Mouse (Mus musculus): ENCODE results near the gene Agpat1. TPM values are rescaled to one million over a fixed set of nuclear protein-coding genes. Genes with fewer than 3 reads are reported as not detected.

The Agpat1 gene
- polyA plus RNA-seq, 1 experiment from 2014 or later = 74.8 TPM

GRCm38 (mm10) chr17:34652985-34653384, 48.9 kb downstream of the Agpat1 start:
- 92% methylated on average over 8 of the region's 8 CpGs for WGBS
- Histone ChIP-seq H3K4me2 (ENCODE audit: low read depth, severe bottlenecking) (no peak overlapping the region), H3K36me3 (ENCODE audit: control insufficient read depth, insufficient read depth, low read length) (peaks cover 19% of the 10 kb centered on the region), H3K4me1 (ENCODE audit: control insufficient read depth, insufficient read depth, low read length) (peaks cover 6% of the 10 kb centered on the region; the same call in 1 of the 2 replicates), H3K27me3 (ENCODE audit: control insufficient read depth, insufficient read depth, low read length) (no peaks in the 10 kb centered on the region), H3K9ac (ENCODE audit: low read length) (no peak overlapping the region), H3K4me3 (ENCODE audit: low read depth, low read length) (no peak overlapping the region), H3K27ac (replicated peaks; ENCODE audit: low read depth, low read length) (no peak overlapping the region), H3K9me3 (ENCODE audit: control insufficient read depth, low read length) (no peaks in the 10 kb centered on the region)
- ATAC-seq (ENCODE audit: insufficient number of reproducible peaks, low FRiP score, low TSS enrichment, low read depth) = no peak
- no peak for DNase-seq (ENCODE audit: low spot score)

- no peaks in the 10 kb centered on the region for H3K9me3 ChIP-seq (ENCODE audit: control insufficient read depth, low read length)
- H3K36me3 ChIP-seq (ENCODE audit: control insufficient read depth, insufficient read depth, low read length) = peaks cover 19% of the 10 kb centered on the region
- ATAC-seq (ENCODE audit: insufficient number of reproducible peaks, low FRiP score, low TSS enrichment, low read depth) (no peak), DNase-seq (ENCODE audit: low spot score) (peak; percentile 70)
- H3K4me3 ChIP-seq (ENCODE audit: low read depth, low read length) = no peak overlapping the region
- no peak overlapping the region for H3K9ac ChIP-seq (ENCODE audit: low read length)
- no peak overlapping the region for H3K27ac ChIP-seq (replicated peaks; ENCODE audit: low read depth, low read length)
- 64% methylated on average over 9 of the region's 9 CpGs for WGBS
- no peaks in the 10 kb centered on the region for H3K27me3 ChIP-seq (ENCODE audit: control insufficient read depth, insufficient read depth, low read length)
- no peak overlapping the region for H3K4me2 ChIP-seq (ENCODE audit: low read depth, severe bottlenecking)
- 0 out of 2 replicates have a peak, but pooled peaks cover 2% of the 10 kb centered on the region for H3K4me1 ChIP-seq (ENCODE audit: control insufficient read depth, insufficient read depth, low read length)
Observed at GRCm38 (mm10) chr17:34653746-34654285, 49.8 kb downstream of the Agpat1 start.

DNA sequence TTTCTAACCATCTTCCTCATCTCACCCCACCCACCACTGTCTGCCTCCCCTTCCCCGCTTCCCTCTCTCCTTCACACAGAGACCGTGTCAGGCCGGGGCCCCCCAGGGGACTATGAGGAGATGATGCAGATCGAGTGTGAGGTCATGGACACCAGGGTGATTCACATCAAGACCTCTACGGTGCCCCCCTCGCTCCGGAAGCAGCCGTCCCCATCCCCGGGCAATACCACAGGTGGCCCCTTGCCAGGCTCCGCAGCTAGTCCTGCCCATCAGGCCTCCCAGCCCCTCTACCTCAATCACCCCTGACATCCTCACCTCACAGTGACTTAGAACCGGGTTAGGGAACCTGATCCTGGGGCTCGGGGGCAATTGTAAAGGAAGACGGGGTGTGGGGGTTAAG, 50.3 kb downstream of the Agpat1 start:
- DNase-seq (ENCODE audit: low spot score) (no peak), ATAC-seq (ENCODE audit: insufficient number of reproducible peaks, low FRiP score, low TSS enrichment, low read depth) (no peak)
- WGBS = 93% methylated on average over 13 of the region's 13 CpGs
- peaks cover 3% of the 10 kb centered on the region; the same call in 1 of the 2 replicates for H3K27me3 ChIP-seq (ENCODE audit: control insufficient read depth, insufficient read depth, low read length)
- H3K9me3 ChIP-seq (ENCODE audit: control insufficient read depth, low read length) = no peaks in the 10 kb centered on the region
- H3K4me1 ChIP-seq (ENCODE audit: control insufficient read depth, insufficient read depth, low read length) = 0 out of 2 replicates have a peak, but pooled peaks cover 2% of the 10 kb centered on the region
- H3K27ac ChIP-seq (replicated peaks; ENCODE audit: low read depth, low read length) = no peak overlapping the region
- H3K9ac ChIP-seq (ENCODE audit: low read length) = no peak overlapping the region
- peaks cover 17% of the 10 kb centered on the region for H3K36me3 ChIP-seq (ENCODE audit: control insufficient read depth, insufficient read depth, low read length)
- H3K4me2 ChIP-seq (ENCODE audit: low read depth, severe bottlenecking) = no peak overlapping the region
- H3K4me3 ChIP-seq (ENCODE audit: low read depth, low read length) = no peak overlapping the region

DNA sequence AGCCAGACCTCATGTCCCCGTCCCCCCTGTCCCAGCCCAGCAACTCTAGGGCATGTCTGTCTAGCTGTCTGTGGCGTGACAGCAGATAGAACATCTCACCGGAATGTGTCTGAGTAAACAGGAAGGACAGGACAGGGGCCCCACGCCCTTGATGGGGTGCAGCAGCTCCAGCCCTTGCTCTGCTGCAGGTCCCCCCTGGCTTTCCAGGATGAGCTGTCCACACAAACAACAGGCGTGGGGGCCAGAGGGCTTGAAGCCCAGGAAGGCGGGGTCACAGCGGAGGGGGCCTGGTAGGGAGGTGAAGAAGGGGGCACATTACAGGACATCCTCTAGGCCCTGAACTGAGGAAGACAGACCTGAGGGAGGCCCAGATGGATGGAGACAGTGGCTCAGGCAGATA, 51.1 kb downstream of the Agpat1 start:
- Histone ChIP-seq H3K9ac (ENCODE audit: low read length) (0 out of 2 replicates have a peak overlapping the region, but pooled peaks have one; percentile 12), H3K36me3 (ENCODE audit: control insufficient read depth, insufficient read depth, low read length) (peaks cover 15% of the 10 kb centered on the region), H3K27ac (replicated peaks; ENCODE audit: low read depth, low read length) (no peak overlapping the region)

DNA sequence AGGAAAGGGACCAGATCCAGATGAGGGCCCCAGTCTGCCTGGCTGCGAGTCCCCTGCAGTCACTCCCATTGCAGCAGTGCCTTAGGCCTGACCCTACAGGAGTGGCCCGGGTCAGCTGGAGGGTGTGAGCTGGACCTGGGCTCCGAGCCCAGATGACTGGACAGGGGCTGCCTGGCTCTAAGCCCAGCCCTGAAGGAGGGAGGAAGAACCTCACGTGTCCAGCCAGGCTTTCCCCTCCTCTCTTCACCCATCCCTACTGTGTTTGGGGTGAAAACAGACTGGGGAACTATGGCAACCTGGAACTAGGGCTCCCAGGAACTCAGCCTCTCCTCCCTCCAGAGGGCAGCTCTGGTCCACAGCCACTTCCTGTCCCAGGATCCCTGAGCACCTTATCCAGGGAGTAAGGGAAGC, 51.5 kb downstream of the Agpat1 start:
- 89% methylated on average over 4 of the region's 4 CpGs for WGBS
- DNase-seq (ENCODE audit: low spot score) (no peak), ATAC-seq (ENCODE audit: insufficient number of reproducible peaks, low FRiP score, low TSS enrichment, low read depth) (no peak)
- Histone ChIP-seq H3K27me3 (ENCODE audit: control insufficient read depth, insufficient read depth, low read length) (peaks cover 12% of the 10 kb centered on the region), H3K27ac (replicated peaks; ENCODE audit: low read depth, low read length) (no peak overlapping the region), H3K9me3 (ENCODE audit: control insufficient read depth, low read length) (no peaks in the 10 kb centered on the region), H3K4me3 (ENCODE audit: low read depth, low read length) (no peak overlapping the region), H3K4me1 (ENCODE audit: control insufficient read depth, insufficient read depth, low read length) (0 out of 2 replicates have a peak, but pooled peaks cover 2% of the 10 kb centered on the region), H3K9ac (ENCODE audit: low read length) (0 out of 2 replicates have a peak overlapping the region, but pooled peaks have one; percentile 12), H3K36me3 (ENCODE audit: control insufficient read depth, insufficient read depth, low read length) (peaks cover 11% of the 10 kb centered on the region), H3K4me2 (ENCODE audit: low read depth, severe bottlenecking) (no peak overlapping the region)

More for the DNA sequence above, 51.1 kb downstream of the Agpat1 start:
- Histone ChIP-seq H3K4me2 (ENCODE audit: low read depth, severe bottlenecking) (no peak overlapping the region), H3K27me3 (ENCODE audit: control insufficient read depth, insufficient read depth, low read length) (peaks cover 8% of the 10 kb centered on the region), H3K4me1 (ENCODE audit: control insufficient read depth, insufficient read depth, low read length) (0 out of 2 replicates have a peak, but pooled peaks cover 2% of the 10 kb centered on the region), H3K9me3 (ENCODE audit: control insufficient read depth, low read length) (no peaks in the 10 kb centered on the region), H3K4me3 (ENCODE audit: low read depth, low read length) (no peak overlapping the region)
- 90% methylated on average over 7 of the region's 7 CpGs for WGBS
- no peak for ATAC-seq (ENCODE audit: insufficient number of reproducible peaks, low FRiP score, low TSS enrichment, low read depth)
- no peak for DNase-seq (ENCODE audit: low spot score)

- Histone ChIP-seq H3K4me3 (ENCODE audit: low read depth, low read length) (no peak overlapping the region), H3K36me3 (ENCODE audit: control insufficient read depth, insufficient read depth, low read length) (peaks cover 10% of the 10 kb centered on the region; the same call in 1 of the 2 replicates), H3K4me2 (ENCODE audit: low read depth, severe bottlenecking) (peak overlapping the region; percentile 10; the same call in 1 of the 2 replicates), H3K9ac (ENCODE audit: low read length) (no peak overlapping the region), H3K4me1 (ENCODE audit: control insufficient read depth, insufficient read depth, low read length) (peaks cover 2% of the 10 kb centered on the region; the same call in 1 of the 2 replicates), H3K27me3 (ENCODE audit: control insufficient read depth, insufficient read depth, low read length) (peaks cover 16% of the 10 kb centered on the region), H3K27ac (replicated peaks; ENCODE audit: low read depth, low read length) (no peak overlapping the region), H3K9me3 (ENCODE audit: control insufficient read depth, low read length) (no peaks in the 10 kb centered on the region)
- WGBS = 71% methylated on average over 8 of the region's 8 CpGs
- no peak for DNase-seq (ENCODE audit: low spot score)
- ATAC-seq (ENCODE audit: insufficient number of reproducible peaks, low FRiP score, low TSS enrichment, low read depth) = no peak
Observed at GRCm38 (mm10) chr17:34656666-34657065, 52.6 kb downstream of the Agpat1 start.

- Histone ChIP-seq H3K4me1 (ENCODE audit: control insufficient read depth, insufficient read depth, low read length) (peaks cover 2% of the 10 kb centered on the region; the same call in 1 of the 2 replicates), H3K9me3 (ENCODE audit: control insufficient read depth, low read length) (no peaks in the 10 kb centered on the region)
- WGBS = 26% methylated on average over 2 of the region's 2 CpGs
Observed at GRCm38 (mm10) chr17:34657271-34657670, 53.2 kb downstream of the Agpat1 start.

GRCm38 (mm10) chr17:34658145-34658544, 54.1 kb downstream of the Agpat1 start:
- no peak overlapping the region for H3K4me2 ChIP-seq (ENCODE audit: low read depth, severe bottlenecking)
- H3K27me3 ChIP-seq (ENCODE audit: control insufficient read depth, insufficient read depth, low read length) = peaks cover 16% of the 10 kb centered on the region
- H3K9ac ChIP-seq (ENCODE audit: low read length) = no peak overlapping the region
- H3K36me3 ChIP-seq (ENCODE audit: control insufficient read depth, insufficient read depth, low read length) = peaks cover 8% of the 10 kb centered on the region; the same call in 1 of the 2 replicates
- DNase-seq (ENCODE audit: low spot score) = no peak
- no peak overlapping the region for H3K27ac ChIP-seq (replicated peaks; ENCODE audit: low read depth, low read length)
- H3K4me1 ChIP-seq (ENCODE audit: control insufficient read depth, insufficient read depth, low read length) = peaks cover 2% of the 10 kb centered on the region; the same call in 1 of the 2 replicates
- no peak for ATAC-seq (ENCODE audit: insufficient number of reproducible peaks, low FRiP score, low TSS enrichment, low read depth)
- no peaks in the 10 kb centered on the region for H3K9me3 ChIP-seq (ENCODE audit: control insufficient read depth, low read length)
- 81% methylated on average over 2 of the region's 2 CpGs for WGBS
- H3K4me3 ChIP-seq (ENCODE audit: low read depth, low read length) = no peak overlapping the region

More at GRCm38 (mm10) chr17:34657271-34657670, 53.2 kb downstream of the Agpat1 start:
- Histone ChIP-seq H3K27me3 (ENCODE audit: control insufficient read depth, insufficient read depth, low read length) (peaks cover 16% of the 10 kb centered on the region), H3K27ac (replicated peaks; ENCODE audit: low read depth, low read length) (no peak overlapping the region), H3K9ac (ENCODE audit: low read length) (no peak overlapping the region), H3K4me3 (ENCODE audit: low read depth, low read length) (no peak overlapping the region), H3K4me2 (ENCODE audit: low read depth, severe bottlenecking) (no peak overlapping the region), H3K36me3 (ENCODE audit: control insufficient read depth, insufficient read depth, low read length) (peaks cover 8% of the 10 kb centered on the region; the same call in 1 of the 2 replicates)
- DNase-seq (ENCODE audit: low spot score) = no peak
- ATAC-seq (ENCODE audit: insufficient number of reproducible peaks, low FRiP score, low TSS enrichment, low read depth) = no peak
